Mouse (Mus musculus): ENCODE data around the gene Car10.

DNA sequence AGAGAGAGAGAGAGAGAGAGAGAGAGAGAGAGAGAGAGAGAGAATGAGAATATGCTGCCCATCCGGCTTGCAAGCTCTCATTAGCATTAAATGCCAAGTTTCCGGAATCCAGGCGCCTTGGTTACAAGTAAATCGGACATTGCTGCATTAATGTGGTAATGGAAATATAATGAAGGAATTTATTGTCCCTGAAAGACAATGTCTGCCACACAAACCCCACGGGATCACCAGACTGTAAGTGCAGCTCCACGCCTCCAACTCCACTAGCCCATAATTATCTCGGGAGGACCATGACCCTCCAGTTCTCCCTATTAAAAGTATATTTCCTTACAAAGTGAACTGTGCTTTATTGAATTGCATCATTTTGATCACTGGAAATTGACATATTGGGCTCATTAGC, 372.9 kb downstream of the Car10 start:
- TF ChIP-seq POLR2A (IDR thresholded peaks at IDR 0.05; ENCODE audit: control insufficient read depth in 1 of 2, insufficient read depth in 1 of 2, low read depth in 1 of 2, low read length in 2 of 2, poor library complexity in 1 of 2) = no peak
- TF ChIP-seq TCF12 (IDR thresholded peaks at IDR 0.05; ENCODE audit: low read depth, low read length) = no peak
- TF ChIP-seq EP300 (IDR thresholded peaks at IDR 0.05; ENCODE audit: low read depth in 1 of 2, low read length in 2 of 2) = no peak
- TF ChIP-seq CHD2 (IDR thresholded peaks at IDR 0.05; ENCODE audit: low read length) = no peak
- no peak for TF ChIP-seq GATA1 (IDR thresholded peaks at IDR 0.05; ENCODE audit: low read depth, low read length)

All from MEL (cell line).